Mouse (Mus musculus) stomach, postnatal 0 days (tissue): ENCODE data around the gene Ncan. TPM values are rescaled to one million over a fixed set of nuclear protein-coding genes. Genes with fewer than 3 reads are reported as not detected.

Experiments used
- ATAC-seq: fragments of 200-750 bp; cut with Nextera tagmentation; 2 replicates; pipeline ENCODE4 v1.8.0; 2017; ENCODE audit not compliant: low FRiP score, low TSS enrichment
- DNase-seq: peaks from one replicate; pipeline ENCODE4 v3.0.0-alpha.2; 2016; ENCODE audit warnings: low spot score
- H3K27ac ChIP-seq: fragments of 300-500 bp; sonication (generic); replicated peaks from 2 replicates; pipeline ENCODE4 v1.5.1; 2014; ENCODE audit warnings: mild to moderate bottlenecking, control low read depth
- H3K27me3 ChIP-seq: fragments of 300-500 bp; sonication (generic); 2 replicates; pipeline ENCODE4 v1.6.1; 2014; ENCODE audit warnings: low read length; ENCODE audit not compliant: control insufficient read depth, insufficient read depth
- H3K36me3 ChIP-seq: fragments of 300-500 bp; sonication (generic); 2 replicates; pipeline ENCODE4 v1.6.1; 2014; ENCODE audit warnings: low read length, mixed read lengths; ENCODE audit not compliant: control insufficient read depth, insufficient read depth
- H3K4me1 ChIP-seq: fragments of 300-500 bp; sonication (generic); replicated peaks from 2 replicates; pipeline ENCODE4 v1.6.1; 2014; ENCODE audit warnings: antibody characterized with exemption; ENCODE audit not compliant: control insufficient read depth, insufficient read depth
- H3K4me2 ChIP-seq: fragments of 300-500 bp; sonication (generic); replicated peaks from 2 replicates; pipeline ENCODE4 v1.6.1; 2014; ENCODE audit warnings: low read depth, mild to moderate bottlenecking, control low read depth, moderate library complexity
- H3K4me3 ChIP-seq: fragments of 300-500 bp; sonication (generic); 2 replicates; pipeline ENCODE4 v1.5.1; 2014; ENCODE audit warnings: low read depth, low read length, control low read depth
- H3K9ac ChIP-seq: fragments of 300-500 bp; sonication (generic); 2 replicates; pipeline ENCODE4 v1.6.1; 2014; ENCODE audit warnings: mild to moderate bottlenecking, low read length, control low read depth, mixed read lengths
- H3K9me3 ChIP-seq: fragments of 300-500 bp; sonication (generic); 2 replicates; pipeline ENCODE4 v1.6.1; 2016; ENCODE audit warnings: low read length; ENCODE audit not compliant: control insufficient read depth
- CTCF ChIP-seq: IDR thresholded peaks from 2 replicates; pipeline ENCODE4 v1.5.1; 2016; ENCODE audit warnings: antibody characterized with exemption, low read depth, mild to moderate bottlenecking, moderate library complexity
- EP300 ChIP-seq: optimal IDR thresholded peaks from 2 replicates; pipeline ENCODE3; 2016; ENCODE audit warnings: antibody characterized with exemption
- WGBS: fragments of 180-500 bp; shearing (Covaris S2); extraction: QIAGEN DNeasy Blood & Tissue Kit; methylation state at CpG from one replicate; pipeline ENCODE4 v1.1.7; 2014; 5-methylcytosine and 5-hydroxymethylcytosine counted together
- polyA plus RNA-seq: library from polyadenylated mRNA; unstranded; fragments of >200 nt; fragmentation: Nextera tagmentation; extraction: Ambion mirVana; gene quantifications from 2 replicates; pipeline ENCODE4 v1.2.1, GENCODE M21; 2015

Gene Ncan
- polyA plus RNA-seq, 1 experiment from 2014 or later = 0.17 TPM

GRCm38 (mm10) chr8:70084191-70085065, 36.2 kb downstream of the Ncan start:
- Histone ChIP-seq H3K9ac (no peak overlapping the region), H3K36me3 (no peaks in the 10 kb centered on the region), H3K9me3 (no peaks in the 10 kb centered on the region), H3K4me2 (peak overlapping the region; percentile 53), H3K4me1 (no peaks in the 10 kb centered on the region), H3K4me3 (peak overlapping the region; percentile 37), H3K27me3 (peaks cover 25% of the 10 kb centered on the region), H3K27ac (no peak overlapping the region)
- no peak for DNase-seq
- no peak for ATAC-seq
- 3% methylated on average over 65 of the region's 71 CpGs for WGBS
- TF ChIP-seq EP300 (no peak), CTCF (0 out of 2 replicates have a peak, but pooled peaks have one; percentile 25)

DNA sequence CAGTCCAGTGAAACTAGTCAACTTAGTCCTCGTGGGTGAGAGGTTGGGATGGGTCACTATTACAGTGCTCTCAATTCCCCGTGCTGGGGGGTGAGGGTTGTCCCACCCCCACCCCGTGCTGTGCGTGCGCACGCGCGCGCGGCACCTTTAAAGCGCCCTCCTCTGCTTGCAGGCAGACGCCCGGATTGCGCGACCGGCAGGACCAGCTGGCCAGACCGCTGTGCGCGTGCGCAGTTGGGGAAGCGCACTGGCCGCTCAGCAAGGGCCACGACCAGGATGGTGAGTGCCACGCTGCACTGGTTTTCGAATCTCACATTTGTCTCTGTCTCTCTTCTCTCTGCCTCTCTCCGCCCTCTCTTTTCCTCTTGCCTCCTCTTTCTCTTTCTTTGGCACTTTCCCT, 37.4 kb downstream of the Ncan start, which contains the start of gene Hapln4:
Gene Hapln4, plus strand, starts transcription at position 173 of the 400 bp plus-strand sequence.
- DNase-seq (peak; percentile 70), ATAC-seq (no peak)
- H3K9ac ChIP-seq = no peak within 1 kb of the TSS
- peak within 1 kb of the TSS; percentile 53 for H3K4me2 ChIP-seq
- peaks cover 25% of the 10 kb centered on the region for H3K27me3 ChIP-seq
- H3K36me3 ChIP-seq = no peaks in the 10 kb centered on the region
- H3K27ac ChIP-seq = no peak within 1 kb of the TSS
- H3K9me3 ChIP-seq = no peaks in the 10 kb centered on the region
- peak within 1 kb of the TSS; percentile 37 for H3K4me3 ChIP-seq
- no peaks in the 10 kb centered on the region for H3K4me1 ChIP-seq
- WGBS = 1% methylated on average over 26 of the region's 26 CpGs
- TF ChIP-seq CTCF (no peak), EP300 (no peak)

DNA sequence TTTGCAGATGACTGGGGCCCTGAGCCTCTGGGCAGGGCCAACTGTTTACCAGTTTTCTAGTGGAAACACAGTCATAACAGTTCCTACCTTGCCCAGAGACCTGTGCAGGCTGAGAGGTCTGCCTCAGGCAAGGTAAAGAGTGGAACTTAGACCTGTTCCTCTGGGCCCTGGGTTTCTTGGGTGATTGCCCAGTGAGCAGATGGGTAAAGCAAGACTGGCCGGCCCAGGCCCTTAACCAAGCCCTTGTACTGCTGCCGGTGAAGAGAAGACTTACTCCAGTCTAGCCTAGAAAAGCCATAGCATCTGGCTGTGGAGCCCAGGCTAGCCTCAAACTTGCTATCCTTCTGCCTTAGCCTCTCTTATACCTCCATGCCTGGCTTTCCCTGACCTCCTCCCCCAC, 38.7 kb downstream of the Ncan start:
- no peak for TF ChIP-seq CTCF
- TF ChIP-seq EP300 = no peak
- ATAC-seq (no peak), DNase-seq (no peak)
- H3K27ac ChIP-seq = no peak overlapping the region
- no peak overlapping the region for H3K4me3 ChIP-seq
- no peaks in the 10 kb centered on the region for H3K36me3 ChIP-seq
- H3K9me3 ChIP-seq = no peaks in the 10 kb centered on the region
- H3K4me2 ChIP-seq = no peak overlapping the region
- peaks cover 18% of the 10 kb centered on the region for H3K27me3 ChIP-seq
- 80% methylated on average over 2 of the region's 2 CpGs for WGBS
- H3K4me1 ChIP-seq = no peaks in the 10 kb centered on the region
- no peak overlapping the region for H3K9ac ChIP-seq

DNA sequence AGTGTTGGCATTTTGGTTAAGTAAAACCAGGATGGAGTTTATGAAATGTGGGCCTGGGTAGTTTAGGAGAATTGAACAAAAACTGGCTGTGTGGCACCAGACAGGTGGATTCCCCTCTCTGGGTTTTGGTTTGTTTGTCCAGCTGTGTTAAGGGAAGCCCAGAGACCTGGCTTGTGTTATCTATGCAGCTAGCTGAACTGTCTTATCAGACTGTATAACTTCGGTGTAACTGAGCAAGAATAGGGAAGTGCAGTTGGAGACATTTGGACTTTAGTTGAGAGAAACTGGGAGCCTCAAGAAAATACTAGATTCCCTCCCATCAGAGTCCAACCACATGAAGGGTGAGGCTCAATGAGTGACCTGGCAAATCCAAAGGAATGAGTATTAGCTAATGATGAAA, 47.0 kb downstream of the Ncan start:
- H3K27ac ChIP-seq = no peak overlapping the region
- no peaks in the 10 kb centered on the region for H3K9me3 ChIP-seq
- H3K27me3 ChIP-seq = no peaks in the 10 kb centered on the region
- no peak overlapping the region for H3K4me3 ChIP-seq
- 55% methylated on average over 1 of the region's 1 CpGs for WGBS
- TF ChIP-seq EP300 (no peak), CTCF (no peak)
- H3K4me1 ChIP-seq = peaks cover 7% of the 10 kb centered on the region
- H3K36me3 ChIP-seq = 0 out of 2 replicates have a peak, but pooled peaks cover 4% of the 10 kb centered on the region
- H3K9ac ChIP-seq = no peak overlapping the region
- H3K4me2 ChIP-seq = no peak overlapping the region
- no peak for ATAC-seq
- DNase-seq = no peak

GRCm38 (mm10) chr8:70073120-70073519, 47.6 kb downstream of the Ncan start:
- ATAC-seq (no peak), DNase-seq (no peak)
- Histone ChIP-seq H3K4me1 (peaks cover 7% of the 10 kb centered on the region), H3K9me3 (no peaks in the 10 kb centered on the region), H3K9ac (0 out of 2 replicates have a peak overlapping the region, but pooled peaks have one; percentile 31), H3K27me3 (no peaks in the 10 kb centered on the region), H3K4me2 (peak overlapping the region; percentile 54), H3K36me3 (0 out of 2 replicates have a peak, but pooled peaks cover 4% of the 10 kb centered on the region), H3K4me3 (peak overlapping the region; percentile 17; the same call in 1 of the 2 replicates), H3K27ac (no peak overlapping the region)
- WGBS = 45% methylated on average over 8 of the region's 8 CpGs
- TF ChIP-seq CTCF (no peak), EP300 (no peak)
